Mouse (Mus musculus) bone marrow macrophage, adult 2 months (primary cell): ENCODE results near the gene Tnfrsf13c.

Experiments
- CTCF ChIP-seq: IDR thresholded peaks from 2 replicates; pipeline ENCODE4 v1.5.1; 2012; ENCODE audit warnings: low read depth, mild to moderate bottlenecking, low read length, moderate library complexity
- POLR2A ChIP-seq: IDR thresholded peaks from 2 replicates; pipeline ENCODE4 v1.6.1; 2012; ENCODE audit warnings: mild to moderate bottlenecking, low read depth, low read length, borderline replicate concordance

GRCm38 (mm10) chr15:82183596-82183995, 40.6 kb downstream of the Tnfrsf13c start:
- TF ChIP-seq POLR2A: no peak
- TF ChIP-seq CTCF: no peak
